Mouse (Mus musculus) gastrocnemius, adult 2 months (tissue): ENCODE results near the gene Aars. TPM values are rescaled to one million over a fixed set of nuclear protein-coding genes. Genes with fewer than 3 reads are reported as not detected.
"Not testable (repeated sequence)": the region's sequence is repeated elsewhere in the genome, so short reads cannot be mapped to it uniquely, and the experiment has no call there.

Source experiments
- DNase-seq: peaks from one replicate; pipeline ENCODE4 v3.0.0; 2022
- H3K27ac ChIP-seq: fragments of 200-600 bp; 2 replicates; pipeline ENCODE4 v1.8.1; 2022; ENCODE audit warnings: mild to moderate bottlenecking
- H3K4me3 ChIP-seq: fragments of 200-600 bp; 2 replicates; pipeline ENCODE4 v1.8.1; 2022; ENCODE audit warnings: mild to moderate bottlenecking, moderate library complexity
- CTCF ChIP-seq: fragments of 200-600 bp; IDR thresholded peaks from 2 replicates; pipeline ENCODE4 v1.8.1; 2022; ENCODE audit warnings: antibody characterized with exemption, mild to moderate bottlenecking, moderate library complexity
- intact Hi-C: fragments of 180-260 bp; cut with DNase I; formaldehyde crosslinking; loops from one replicate; pipeline ENCODE4 v1.15.1; 2025
- long read RNA-seq, 2 experiments: library from polyadenylated mRNA; stranded (forward); transcript quantifications; one replicate each; pipeline ENCODE4 v2.0.0; 2021
- total RNA-seq, 2 experiments: library from RNA; stranded (reverse); gene quantifications; 2 replicates each; pipeline ENCODE4 v1.2.3; 2021

Aars gene
- 10 to 100 TPM; 50.5 to 54.2 TPM for total RNA-seq
- long read RNA-seq, experiment 1, full-length matches to known transcripts: 132 of 186 reads
- long read RNA-seq, experiment 1, partial matches to known transcripts: 13 of 186 reads
- long read RNA-seq, experiment 1, other reads (novel, unspliced or antisense): 41 of 186 reads
- long read RNA-seq, experiment 2, full-length matches to known transcripts: 102 of 183 reads
- long read RNA-seq, experiment 2, partial matches to known transcripts: 21 of 183 reads
- long read RNA-seq, experiment 2, other reads (novel, unspliced or antisense): 60 of 183 reads

GRCm38 (mm10) chr8:111032916-111033315 is at the start of gene Aars:
Aars (plus strand) TSS chr8:111033144.
- DNase-seq: no peak
- intact Hi-C loops: no loop called here
- TF ChIP-seq CTCF: no peak
- Histone ChIP-seq H3K27ac (peak within 1 kb of the TSS; percentile 99), H3K4me3 (peak within 1 kb of the TSS; percentile 80)

GRCm38 (mm10) chr8:110987805-110988744 is 44.9 kb upstream of the Aars start:
- no peak for TF ChIP-seq CTCF
- Histone ChIP-seq H3K4me3 (no peak overlapping the region), H3K27ac (no peak overlapping the region)
- DNase-seq: no peak
- intact Hi-C loops: no loop called here

- DNase-seq: peak; percentile 73
- intact Hi-C loops: no loop called here
- TF ChIP-seq CTCF: no peak
- H3K27ac ChIP-seq: peak overlapping the region; percentile 78
- H3K4me3 ChIP-seq: no peak overlapping the region
Observed at GRCm38 (mm10) chr8:110990017-110990416, 42.9 kb upstream of the Aars start.

- TF ChIP-seq CTCF: no peak
- Histone ChIP-seq H3K27ac (peak overlapping the region; percentile 91), H3K4me3 (peak overlapping the region; percentile 81)
- no peak for DNase-seq
- intact Hi-C loops: no loop called here
Observed at GRCm38 (mm10) chr8:110996641-110997430, 36.1 kb upstream of the Aars start.

- peak; percentile 58 for TF ChIP-seq CTCF
- Histone ChIP-seq H3K4me3 (peak within 1 kb of the TSS; percentile 81), H3K27ac (peak within 1 kb of the TSS; percentile 91)
- intact Hi-C loops: no loop called here
- DNase-seq: peak; percentile 92
Observed at GRCm38 (mm10) chr8:110997547-110998531, 35.1 kb upstream of the Aars start, which contains the start of gene Ddx19a. Ddx19a (minus strand) TSS chr8:110997800.

DNA sequence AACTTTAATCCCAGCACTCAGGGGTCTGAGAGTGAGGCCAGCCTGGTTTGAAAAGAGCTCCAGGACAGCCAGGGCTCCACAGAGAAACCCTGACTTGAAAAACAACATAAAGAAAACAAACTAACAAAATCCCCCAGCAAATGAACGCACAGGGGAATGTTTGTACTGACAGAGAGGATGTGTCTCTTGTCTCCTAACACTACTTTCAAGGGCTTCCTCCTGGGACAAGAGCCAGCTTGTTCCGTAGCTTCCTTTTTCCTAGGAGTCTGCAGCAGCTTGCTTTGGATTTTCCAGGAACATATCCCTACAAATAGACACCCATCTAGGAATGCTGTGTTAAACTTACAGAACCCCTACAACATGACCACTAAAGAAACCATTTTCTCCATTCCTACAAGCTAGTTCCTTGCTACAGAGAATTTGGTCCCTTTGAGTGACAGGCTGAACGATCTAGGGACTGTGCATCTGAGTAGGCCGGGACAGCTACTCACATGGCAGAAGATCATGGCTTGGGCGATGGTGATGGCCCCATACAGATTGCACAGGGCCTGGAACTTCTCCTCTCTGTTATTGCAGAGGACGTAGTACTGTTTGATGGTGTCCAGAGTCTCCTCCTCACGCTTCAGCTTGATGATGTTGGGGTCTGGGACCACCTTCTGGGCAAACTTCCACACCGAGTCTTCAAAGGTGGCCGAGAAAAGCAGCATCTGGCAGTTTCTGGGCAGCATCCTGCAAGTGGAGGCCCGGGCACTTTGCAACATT is 22.5 kb upstream of the Aars start:
- intact Hi-C loops, H3K27ac ChIP-seq, H3K4me3 ChIP-seq, DNase-seq: not testable (repeated sequence)

- H3K4me3 ChIP-seq, H3K27ac ChIP-seq, intact Hi-C loops, DNase-seq: not testable (repeated sequence)
Observed at GRCm38 (mm10) chr8:111026609-111027008, 6.3 kb upstream of the Aars start.

- peak overlapping the region; percentile 92 for H3K4me3 ChIP-seq
- intact Hi-C loops: no loop called here
- peak overlapping the region; percentile 93 for H3K27ac ChIP-seq
- no peak for TF ChIP-seq CTCF
- DNase-seq: peak; percentile 90
Observed at GRCm38 (mm10) chr8:111027391-111027937, 5.5 kb upstream of the Aars start.

- no peak for TF ChIP-seq CTCF
- Histone ChIP-seq H3K4me3 (no peak overlapping the region), H3K27ac (no peak overlapping the region)
- DNase-seq: no peak
- intact Hi-C loops: no loop called here
Observed at GRCm38 (mm10) chr8:111029589-111029988, 3.4 kb upstream of the Aars start.

- intact Hi-C loops: no loop called here
- TF ChIP-seq CTCF: no peak
Observed at GRCm38 (mm10) chr8:111030045-111030444, 2.9 kb upstream of the Aars start.

More at GRCm38 (mm10) chr8:111030045-111030444, 2.9 kb upstream of the Aars start:
- H3K27ac ChIP-seq: no peak overlapping the region
- DNase-seq: no peak
- H3K4me3 ChIP-seq: no peak overlapping the region
